Mouse (Mus musculus) Patski (cell line): ENCODE data around the gene Nxnl2. TPM values are rescaled to one million over a fixed set of nuclear protein-coding genes. Genes with fewer than 3 reads are reported as not detected.

Source experiments
- ATAC-seq: fragments of 100-300 bp; one replicate; pipeline ENCODE4 v1.8.0; 2021
- CTCF ChIA-PET: fragments of 350-600 bp; sonication (Branson Sonifier 250); formaldehyde crosslinking; loops from one replicate; lab custom pipeline; 2022; ENCODE audit warnings: inconsistent platforms; lab: Charles Lee
- POLR2A ChIA-PET: fragments of 350-600 bp; sonication (Branson Sonifier 250); formaldehyde crosslinking; loops from one replicate; lab custom pipeline; 2022; ENCODE audit warnings: antibody characterized with exemption, inconsistent platforms; lab: Charles Lee
- DNase-seq: peaks from one replicate; pipeline ENCODE4 v3.0.0-alpha.2; 2011; ENCODE audit warnings: low read depth, low spot score
- H3K27me3 ChIP-seq: fragments of 371-371 bp; one replicate; pipeline ENCODE4 v1.5.1; 2021
- CTCF ChIP-seq: fragments of 100-300 bp; IDR thresholded peaks from one replicate; pipeline ENCODE4 v1.5.1; 2021
- in situ Hi-C: fragments of 300-500 bp; cut with MboI; formaldehyde crosslinking; loops from 3 replicates; pipeline ENCODE4 v1.11.1; 2018; ENCODE audit warnings: low pct_unique_long_range_greater_than_20kb, mixed read lengths
- polyA plus RNA-seq: library from polyadenylated mRNA; unstranded; gene quantifications from one replicate; pipeline ENCODE4 v1.2.3, GENCODE M21; 2021

The Nxnl2 gene
- polyA plus RNA-seq, 1 experiment from 2014 or later: 0.17 TPM

GRCm38 (mm10) chr13:51152966-51153669 lies 17.7 kb upstream of the Nxnl2 start:
- in situ Hi-C loops: no loop called here
- no peak for TF ChIP-seq CTCF
- H3K27me3 ChIP-seq: no peaks in the 10 kb centered on the region
- ATAC-seq (peak; percentile 78), DNase-seq (no peak)
- ChIA-PET POLR2A (no interaction called here), CTCF (no interaction called here)

- POLR2A ChIA-PET: no interaction called here
- in situ Hi-C loops: no loop called here
- no peaks in the 10 kb centered on the region for H3K27me3 ChIP-seq
- CTCF ChIA-PET: no interaction called here
- DNase-seq (no peak), ATAC-seq (no peak)
- TF ChIP-seq CTCF: no peak
These were observed 17.2 kb upstream of the Nxnl2 start for GRCm38 (mm10) chr13:51153670-51154030.

- ATAC-seq: no peak
- no peak for DNase-seq
- H3K27me3 ChIP-seq: no peaks in the 10 kb centered on the region
- ChIA-PET CTCF (no interaction called here), POLR2A (interaction anchor here (0.6 kb wide), 1 partner anchor 57 kb away, joined by 3 read pairs; no protein-coding TSS in a partner anchor)
- in situ Hi-C loops: no loop called here
- TF ChIP-seq CTCF: no peak
These were observed 15.4 kb upstream of the Nxnl2 start for GRCm38 (mm10) chr13:51155178-51156013.

- DNase-seq: no peak
- ChIA-PET POLR2A (interaction anchor here (0.6 kb wide), 1 partner anchor 58 kb away, joined by 3 read pairs; no protein-coding TSS in a partner anchor), CTCF (no interaction called here)
- in situ Hi-C loops: no loop called here
- ATAC-seq: no peak
- no peaks in the 10 kb centered on the region for H3K27me3 ChIP-seq
- TF ChIP-seq CTCF: no peak
These were observed 14.8 kb upstream of the Nxnl2 start for GRCm38 (mm10) chr13:51156014-51156386.

GRCm38 (mm10) chr13:51157291-51157690 lies 13.5 kb upstream of the Nxnl2 start:
- DNase-seq: no peak
- ChIA-PET POLR2A (interaction anchor here (0.7 kb wide), 1 partner anchor 1347 kb away, joined by 8 read pairs; no protein-coding TSS in a partner anchor), CTCF (interaction anchor here (1.0 to 1.3 kb wide), 2 partner anchors 12 to 24 kb away, joined by 3 to 4 read pairs; no protein-coding TSS in a partner anchor)
- no peak for ATAC-seq
- in situ Hi-C loops: no loop called here
- no peaks in the 10 kb centered on the region for H3K27me3 ChIP-seq
- no peak for TF ChIP-seq CTCF

GRCm38 (mm10) chr13:51161672-51162071 lies 9.2 kb upstream of the Nxnl2 start:
- no peak for ATAC-seq
- TF ChIP-seq CTCF: no peak
- POLR2A ChIA-PET: no interaction called here
- no peak for DNase-seq
- H3K27me3 ChIP-seq: no peaks in the 10 kb centered on the region
- in situ Hi-C loops: no loop called here
- CTCF ChIA-PET: interaction anchor here (1.7 kb wide), 1 partner anchor 23 kb away, joined by 5 read pairs; no protein-coding TSS in a partner anchor

GRCm38 (mm10) chr13:51162246-51162645 lies 8.6 kb upstream of the Nxnl2 start:
- ATAC-seq: no peak
- no peaks in the 10 kb centered on the region for H3K27me3 ChIP-seq
- in situ Hi-C loops: no loop called here
- no peak for DNase-seq
- ChIA-PET CTCF (interaction anchor here (0.8 to 1.7 kb wide), 2 partner anchors 18 to 23 kb away, joined by 3 to 5 read pairs; no protein-coding TSS in a partner anchor), POLR2A (interaction anchor here (0.9 kb wide), 1 partner anchor 76 kb away, joined by 3 read pairs; no protein-coding TSS in a partner anchor)
- TF ChIP-seq CTCF: no peak

- CTCF ChIA-PET: interaction anchor here (0.6 to 1.2 kb wide), 3 partner anchors 36 to 251 kb away, joined by 3 read pairs; no protein-coding TSS in a partner anchor
- TF ChIP-seq CTCF: no peak
- in situ Hi-C loops: no loop called here
These were observed 4.1 kb upstream of the Nxnl2 start for GRCm38 (mm10) chr13:51166711-51167110.

GRCm38 (mm10) chr13:51170215-51170614 lies 607 bp upstream of the Nxnl2 start:
- no peaks in the 10 kb centered on the region for H3K27me3 ChIP-seq
- in situ Hi-C loops: no loop called here
- ChIA-PET POLR2A (no interaction called here), CTCF (no interaction called here)
- no peak for ATAC-seq
- no peak for DNase-seq
- TF ChIP-seq CTCF: no peak

More at GRCm38 (mm10) chr13:51166711-51167110, 4.1 kb upstream of the Nxnl2 start:
- DNase-seq: no peak
- POLR2A ChIA-PET: interaction anchor here (0.7 kb wide), 1 partner anchor 217 kb away, joined by 3 read pairs; no protein-coding TSS in a partner anchor
- no peak for ATAC-seq
- no peaks in the 10 kb centered on the region for H3K27me3 ChIP-seq

GRCm38 (mm10) chr13:51172601-51173000 lies 1.8 kb downstream of the Nxnl2 start:
- no peaks in the 10 kb centered on the region for H3K27me3 ChIP-seq
- TF ChIP-seq CTCF: no peak
- CTCF ChIA-PET: interaction anchor here (2.0 kb wide), 1 partner anchor 13 kb away, joined by 6 read pairs; no protein-coding TSS in a partner anchor
- DNase-seq (no peak), ATAC-seq (no peak)
- POLR2A ChIA-PET: interaction anchor here (0.6 kb wide), 1 partner anchor 76 kb away, joined by 5 read pairs; no protein-coding TSS in a partner anchor
- in situ Hi-C loops: no loop called here
